Mouse (Mus musculus) telencephalon, adult 2 months (tissue): Measurements from ENCODE around the gene Pkd1l3.

Experiments
- DNase-seq: peaks from one replicate; pipeline ENCODE4 v3.0.0-alpha.2; 2011; ENCODE audit warnings: low read depth, low spot score

The Pkd1l3 gene

DNA sequence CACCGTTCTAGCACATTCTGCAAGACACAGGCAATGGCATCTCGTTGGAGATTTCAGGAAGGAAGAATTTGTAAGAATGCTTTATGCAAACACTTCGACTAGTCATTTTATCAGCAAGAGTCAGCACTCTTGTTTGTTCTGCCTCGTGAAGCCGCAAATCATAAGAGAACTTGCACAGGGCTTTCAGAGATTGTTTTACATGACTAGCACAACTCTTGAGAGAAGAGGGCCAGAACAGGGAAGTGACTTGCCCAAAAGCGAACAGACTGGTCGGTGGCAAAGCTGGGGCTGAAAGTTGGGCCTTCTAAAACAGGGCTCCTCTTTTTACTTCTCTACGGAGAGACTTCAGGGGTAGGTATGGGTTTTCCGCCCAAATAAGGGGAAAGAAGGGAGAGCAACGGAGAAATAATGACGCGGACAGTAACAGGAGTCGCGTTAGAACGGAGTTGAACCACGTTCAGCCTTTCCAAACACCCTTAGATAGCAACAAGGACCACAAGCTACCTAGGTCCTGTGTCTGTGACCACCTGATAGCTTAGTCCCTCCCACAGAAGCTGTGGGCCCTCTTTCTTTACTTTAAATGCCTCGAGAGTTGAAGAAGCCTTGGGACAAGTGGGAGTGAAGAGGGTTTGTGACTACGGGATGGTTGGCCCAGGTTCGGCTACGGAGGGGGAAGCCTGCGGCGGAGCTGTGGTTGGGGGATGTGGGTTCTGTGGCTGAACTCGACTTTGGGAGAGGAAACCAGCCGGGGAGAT, 90.4 kb downstream of the Pkd1l3 start:
- no peak for DNase-seq

DNA sequence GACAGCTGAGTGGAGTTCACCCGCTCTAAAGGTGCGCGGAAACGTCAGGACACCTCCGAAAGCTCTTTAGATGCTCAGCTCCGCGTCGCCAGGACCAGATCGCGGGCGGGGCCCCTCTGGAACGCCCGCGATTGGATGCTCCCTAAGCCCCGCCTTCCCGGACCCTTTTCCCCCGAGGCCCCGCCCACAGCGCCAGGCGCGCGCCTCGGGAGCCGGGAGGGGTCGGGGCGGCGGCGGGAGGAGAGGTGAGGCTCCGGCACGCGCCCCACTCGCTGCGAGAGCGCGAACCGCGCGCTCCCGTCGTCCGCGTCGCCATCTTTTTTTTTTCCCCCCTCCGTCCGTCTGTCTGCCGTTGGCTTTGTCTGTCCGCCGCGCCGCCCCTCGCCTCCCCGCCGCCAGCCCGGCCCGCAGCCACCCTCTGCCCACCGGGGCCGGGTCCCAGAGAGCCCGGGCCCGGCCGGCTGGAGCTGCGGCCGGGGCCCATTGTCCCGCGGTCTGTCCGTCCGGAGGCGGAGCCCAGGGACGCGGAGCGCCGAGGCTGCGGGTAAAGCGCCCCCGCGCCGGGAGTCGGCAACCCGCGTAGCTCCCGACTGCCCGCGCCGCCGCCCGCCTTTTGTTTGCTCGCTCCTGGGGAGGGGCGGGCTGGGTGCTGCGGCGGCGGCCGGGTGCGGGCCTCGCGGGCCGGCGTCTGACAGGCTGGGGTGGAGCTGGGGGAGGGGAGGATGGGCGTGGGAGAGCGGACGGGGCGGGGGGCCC, 91.2 kb downstream of the Pkd1l3 start, which contains the start of gene Zfp821:
Gene Zfp821, plus strand, starts transcription at position 227 of the 756 bp plus-strand sequence.
- peak; percentile 77 for DNase-seq

DNA sequence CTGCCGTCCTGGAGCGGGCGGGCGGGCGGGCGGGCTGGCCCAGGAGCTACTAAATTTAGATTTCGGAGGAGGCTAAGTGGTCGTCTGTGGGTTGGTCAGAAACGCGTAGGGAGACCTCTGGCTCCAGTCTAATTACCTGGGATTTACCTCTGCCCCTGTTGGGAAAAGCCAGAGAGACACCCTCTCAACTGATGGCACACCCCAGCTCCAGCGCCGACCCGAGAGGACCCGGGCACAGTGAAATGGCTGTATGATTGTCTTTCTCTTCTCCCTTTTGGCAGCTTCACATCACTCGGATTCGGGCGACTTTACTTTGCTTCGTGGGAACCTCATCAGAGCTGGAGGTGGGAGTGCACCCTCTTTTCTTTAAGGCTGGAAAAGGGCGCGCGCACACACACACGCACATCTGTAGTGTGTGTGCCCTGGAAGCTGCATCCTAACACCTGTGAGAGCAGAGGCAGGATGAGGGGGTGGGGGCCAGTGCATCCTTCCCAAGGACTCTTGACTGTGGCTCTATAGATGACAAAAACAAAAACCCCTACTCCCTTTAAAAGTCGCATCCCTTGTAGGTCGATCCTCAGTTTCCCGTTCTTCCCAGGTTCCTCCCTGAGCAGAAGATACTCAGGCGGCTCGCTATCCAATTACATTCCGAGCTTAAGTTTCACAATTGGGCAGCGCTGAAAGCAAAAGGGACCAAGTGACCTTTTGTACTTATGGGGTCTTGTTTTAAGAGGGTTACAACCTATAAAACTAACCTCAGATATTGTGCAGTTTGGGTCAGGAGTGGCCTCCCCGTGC, 92.0 kb downstream of the Pkd1l3 start:
- DNase-seq, result no peak

DNA sequence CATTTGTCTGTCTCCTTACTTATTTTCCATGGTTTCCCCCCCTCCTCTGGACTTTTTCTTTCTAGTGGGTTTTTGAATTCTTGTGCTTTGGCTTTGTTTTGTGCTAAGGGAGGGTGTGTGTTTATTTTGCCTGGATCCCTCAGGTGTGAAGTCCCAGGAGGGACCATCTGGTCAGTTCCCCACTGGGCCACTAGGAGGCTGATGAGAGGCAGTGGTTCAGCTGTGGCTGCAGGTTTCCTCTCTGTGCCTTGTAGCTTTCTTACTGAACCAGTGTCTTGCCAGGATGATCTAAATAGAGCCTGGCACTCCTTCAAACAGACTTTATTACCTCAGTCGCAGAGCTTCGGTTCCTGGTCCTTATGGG, 92.5 kb downstream of the Pkd1l3 start:
- DNase-seq, result peak; percentile 51

DNA sequence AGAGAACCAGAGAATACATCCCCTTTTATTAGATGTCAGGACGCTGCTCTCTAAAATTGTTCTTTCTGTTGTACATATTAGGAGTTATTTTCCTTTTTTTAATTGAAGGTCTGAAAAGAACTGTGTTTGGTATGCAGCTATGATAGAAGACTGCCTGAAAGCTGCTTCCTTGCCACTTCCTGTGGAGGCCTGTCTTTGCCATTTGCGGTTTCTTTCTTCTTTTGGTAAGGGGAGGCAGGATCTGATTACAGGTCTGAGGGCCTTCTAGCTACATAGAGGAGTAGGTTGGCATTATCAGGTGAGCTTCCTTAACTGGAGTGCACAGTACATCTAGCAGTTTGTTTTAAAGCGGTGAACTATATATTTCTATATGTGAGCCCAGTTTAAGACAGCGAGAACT, 93.6 kb downstream of the Pkd1l3 start:
- no peak for DNase-seq

DNA sequence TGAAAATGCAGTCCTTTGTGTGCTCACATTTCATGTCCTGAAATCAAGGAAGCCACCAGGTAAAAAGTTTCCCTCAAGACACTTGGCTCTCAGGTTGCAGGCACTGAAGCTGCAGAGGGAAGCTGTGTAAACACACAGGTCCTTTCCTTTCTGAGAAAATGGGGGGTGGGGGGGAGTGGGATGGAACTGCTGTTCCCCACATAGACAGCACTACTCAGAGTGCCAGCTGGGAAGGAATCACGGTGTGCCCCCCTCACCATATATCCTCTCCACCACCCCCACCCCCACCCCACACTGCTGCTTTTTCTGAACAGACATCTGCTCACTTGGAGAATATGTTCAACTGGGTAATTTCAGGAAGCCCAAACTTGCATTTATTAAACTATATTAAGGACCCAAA, 98.2 kb downstream of the Pkd1l3 start:
- DNase-seq, result peak; percentile 47

DNA sequence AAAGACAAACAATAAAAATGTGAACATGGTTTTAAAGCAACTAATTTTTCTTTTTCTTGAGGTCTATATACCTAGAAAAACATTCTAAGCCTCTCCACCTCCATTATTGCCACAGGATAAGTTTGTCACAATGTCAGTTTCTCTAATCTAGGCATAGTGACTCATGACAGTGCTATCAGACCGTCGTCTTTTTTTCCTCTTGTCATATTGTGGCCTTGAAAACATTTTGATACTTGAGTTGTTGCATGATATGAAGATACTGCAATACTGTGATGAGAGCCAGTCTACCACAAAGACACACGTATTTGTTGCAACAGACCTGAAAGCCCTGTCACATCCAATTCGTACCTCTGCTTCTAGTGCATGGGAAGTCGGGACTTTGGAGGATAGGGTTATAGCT, 100.6 kb downstream of the Pkd1l3 start:
- DNase-seq, result no peak
